Mouse (Mus musculus) erythroblast, embryonic 14.5 days (primary cell): ENCODE results near the gene Rab37.

Experiments used
- GATA1 ChIP-seq: IDR thresholded peaks from 2 replicates; pipeline ENCODE4 v1.6.1; 2012; ENCODE audit warnings: low read length, inconsistent platforms, mixed read lengths
- TAL1 ChIP-seq: IDR thresholded peaks from 3 replicates; pipeline ENCODE4 v1.6.1; 2012; ENCODE audit warnings: low read length, inconsistent platforms, mixed read lengths

DNA sequence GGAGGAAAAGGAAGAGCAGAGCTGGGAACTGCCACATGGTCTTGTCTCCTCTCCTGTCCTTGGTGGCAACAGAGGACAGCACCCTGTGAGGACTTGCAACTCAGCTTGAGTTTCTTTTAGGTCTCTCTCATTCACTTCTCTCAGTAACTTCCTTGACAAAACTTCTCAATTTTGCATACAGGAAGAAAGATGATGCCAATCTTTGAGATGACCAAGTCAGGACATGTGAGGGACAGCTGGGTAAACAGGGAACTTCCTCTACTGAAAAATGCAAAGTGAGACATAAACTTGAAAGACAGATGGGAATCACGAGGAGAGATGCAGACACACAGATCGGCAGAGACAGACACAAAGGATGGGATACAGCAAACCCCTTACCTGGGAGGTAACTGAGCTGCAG is 43.0 kb upstream of the Rab37 start, which contains the start of gene Cd300ld3:
- TF ChIP-seq GATA1 (no peak), TAL1 (no peak)
